ENCODE assay signal across 19 mouse cellular contexts in the genomic region with DNA sequence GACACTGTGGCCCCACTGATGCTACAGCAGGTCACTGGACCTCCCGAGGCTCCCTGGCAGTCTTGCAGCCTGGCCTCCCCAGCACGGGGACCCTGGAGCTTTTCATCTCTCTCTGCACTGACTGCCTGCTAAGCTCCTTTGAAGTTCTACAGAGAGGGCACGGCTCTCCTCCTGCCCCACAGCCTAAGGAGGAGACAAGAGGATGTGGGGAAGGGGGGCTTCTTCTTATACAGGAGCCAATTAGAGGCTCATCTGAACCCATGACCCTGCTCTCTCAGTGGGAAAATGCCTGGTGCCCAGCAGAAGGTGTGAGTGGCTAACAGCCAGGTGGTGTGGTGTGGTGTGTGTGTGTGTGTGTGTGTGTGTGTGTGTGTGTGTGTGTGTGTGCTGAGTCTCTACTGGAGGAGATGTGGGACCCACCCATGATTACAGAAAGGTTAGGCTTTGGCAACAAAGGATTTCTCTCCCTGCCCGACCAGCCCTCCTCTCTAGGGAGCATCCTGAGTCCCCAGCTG. TPM values are rescaled to one million over a fixed set of nuclear protein-coding genes. Genes with fewer than 3 reads are reported as not detected.
DNase-seq lines count a peak whose midpoint lies in the region; ATAC-seq and TF ChIP-seq lines count a peak whose summit lies in the region.
"Had no signal": no experiment of that assay in that cellular context is flagged by ENCODE, and none has a peak within 500 bp of the region (broad histone marks: within the 10 kb centered on the region; RNA-seq: fewer than 3 reads in every experiment).

No protein-coding gene starts in this region.

- intact Hi-C loops in heart, postnatal 25 days (cut with DNase I): no loop called here
- intact Hi-C loops in gastrocnemius, postnatal 14 days (cut with DNase I; ENCODE audit: low total_unique reads): no loop called here

- peak overlapping the region; percentile 45 for H3K4me2 ChIP-seq in forebrain, embryonic 13.5 days
- H3K4me2 ChIP-seq in hindbrain, postnatal 0 days (ENCODE audit: low read depth, low read length): no peak overlapping the region
- H3K4me2 ChIP-seq: heart, embryonic 12.5 days had no signal

- WGBS in heart, embryonic 10.5 days: 24% methylated on average over 4 of the region's 4 CpGs
- WGBS in forebrain, embryonic 13.5 days: 4% methylated on average over 4 of the region's 4 CpGs
- 9% methylated on average over 4 of the region's 4 CpGs for WGBS in hindbrain, postnatal 0 days

- no peaks in the 10 kb centered on the region for H3K9me3 ChIP-seq in heart, embryonic 10.5 days
- H3K9me3 ChIP-seq in forebrain, embryonic 13.5 days (replicated peaks): no peaks in the 10 kb centered on the region
- H3K9me3 ChIP-seq in hindbrain, postnatal 0 days (ENCODE audit: low read length): no peaks in the 10 kb centered on the region
- H3K9me3 ChIP-seq: heart, embryonic 12.5 days had no signal

- peaks cover 79% of the 10 kb centered on the region for H3K27me3 ChIP-seq in heart, embryonic 10.5 days (ENCODE audit: insufficient read depth, poor library complexity, severe bottlenecking)
- H3K27me3 ChIP-seq in forebrain, embryonic 13.5 days: peaks cover 17% of the 10 kb centered on the region
- no peaks in the 10 kb centered on the region for H3K27me3 ChIP-seq in hindbrain, postnatal 0 days (ENCODE audit: insufficient read depth, low read length)

- no peak for TF ChIP-seq CTCF in hindbrain, postnatal 0 days (IDR thresholded peaks at IDR 0.05; ENCODE audit: low read depth)

- H3K9ac ChIP-seq in forebrain, embryonic 13.5 days: no peak overlapping the region
- no peak overlapping the region for H3K9ac ChIP-seq in hindbrain, postnatal 0 days (replicated peaks; ENCODE audit: low read length)
- H3K9ac ChIP-seq: heart, embryonic 12.5 days had no signal

- no peak for DNase-seq in heart, embryonic 10.5 days (ENCODE audit: low spot score)
- DNase-seq in heart, postnatal 25 days (ENCODE audit: low spot score): no peak
- no peak for DNase-seq in hindbrain, postnatal 0 days (ENCODE audit: low spot score)
- DNase-seq in naive thymus-derived CD4-positive, alpha-beta T cell, adult 2 months (ENCODE audit: low read depth): peak; percentile 58
- no peak for DNase-seq in gastrocnemius, postnatal 14 days
- no peak for DNase-seq in kidney, postnatal 36 days
- DNase-seq in cerebellum, postnatal 36 days: no peak
- DNase-seq: cerebellum, adult 8-10 months; embryo, embryonic 11 days; thymus, adult 18-20 months had no signal

- H3K27ac ChIP-seq in heart, embryonic 10.5 days: peak overlapping the region; percentile 16; the same call in 1 of the 2 replicates
- peak overlapping the region; percentile 84 for H3K27ac ChIP-seq in forebrain, embryonic 13.5 days
- peak overlapping the region; percentile 8; the same call in 1 of the 2 replicates for H3K27ac ChIP-seq in hindbrain, postnatal 0 days
- H3K27ac ChIP-seq: layer of hippocampus, adult 2 months had no signal

- peak; percentile 44 for ATAC-seq in forebrain, embryonic 13.5 days
- no peak for ATAC-seq in hindbrain, postnatal 0 days
- ATAC-seq: Patski had no signal

- no peaks in the 10 kb centered on the region for H3K36me3 ChIP-seq in heart, embryonic 10.5 days
- no peaks in the 10 kb centered on the region for H3K36me3 ChIP-seq in forebrain, embryonic 13.5 days (ENCODE audit: poor library complexity, severe bottlenecking)
- no peaks in the 10 kb centered on the region for H3K36me3 ChIP-seq in hindbrain, postnatal 0 days (ENCODE audit: insufficient read depth, low read length)
- H3K36me3 ChIP-seq: heart, embryonic 12.5 days had no signal

- peaks cover 44% of the 10 kb centered on the region for H3K4me1 ChIP-seq in heart, embryonic 10.5 days
- peaks cover 56% of the 10 kb centered on the region for H3K4me1 ChIP-seq in forebrain, embryonic 13.5 days
- H3K4me1 ChIP-seq in hindbrain, postnatal 0 days (ENCODE audit: insufficient read depth, low read length): peaks cover 15% of the 10 kb centered on the region

- H3K4me3 ChIP-seq in heart, embryonic 10.5 days: no peak overlapping the region
- H3K4me3 ChIP-seq in forebrain, embryonic 13.5 days: no peak overlapping the region; the same call in 1 of the 2 replicates
- no peak overlapping the region for H3K4me3 ChIP-seq in hindbrain, postnatal 0 days (ENCODE audit: low read length)
- H3K4me3 ChIP-seq: erythroblast, embryonic 14.5 days; heart, embryonic 12.5 days; layer of hippocampus, adult 2 months had no signal

RNA-seq across cellular contexts. Expression of a gene that starts 17.4 kb away (rescaled TPM):
- polyA plus RNA-seq in heart, embryonic 10.5 days (2016; fragmentation: Nextera tagmentation; extraction: Ambion mirVana): 0.12 and 0.36 TPM in 2 replicates
- not detected for total RNA-seq in heart, postnatal 25 days (2021)
- polyA plus RNA-seq in forebrain, embryonic 13.5 days (2015; fragmentation: Nextera tagmentation; extraction: Ambion mirVana): 1.2 and 1.5 TPM in 2 replicates
- total RNA-seq in hindbrain, postnatal 0 days (2014; rRNA removed): 27.3 and 28.9 TPM in 2 replicates
- 8.7 and 9.1 TPM in 2 replicates for polyA plus RNA-seq in hindbrain, postnatal 0 days (2015; fragmentation: Nextera tagmentation; extraction: Ambion mirVana)
- not detected for total RNA-seq in gastrocnemius, postnatal 14 days (2021)
- total RNA-seq: hematopoietic stem cell, adult 5-6 weeks; monocyte, adult 5-6 weeks had no signal
- polyA plus RNA-seq: erythroblast, embryonic 14.5 days had no signal

RNA-seq across cellular contexts. Expression of a gene that starts 18.0 kb away (rescaled TPM):
- polyA plus RNA-seq in heart, embryonic 10.5 days (2016; fragmentation: Nextera tagmentation; extraction: Ambion mirVana): 0.06 TPM in 1 of 2 replicates, not detected in the other
- total RNA-seq in heart, postnatal 25 days (2021): not detected
- polyA plus RNA-seq in forebrain, embryonic 13.5 days (2015; fragmentation: Nextera tagmentation; extraction: Ambion mirVana): 0.13 and 0.19 TPM in 2 replicates
- total RNA-seq in hindbrain, postnatal 0 days (2014; rRNA removed): not detected in 2 replicates
- polyA plus RNA-seq in hindbrain, postnatal 0 days (2015; fragmentation: Nextera tagmentation; extraction: Ambion mirVana): 0.06 TPM in 1 of 2 replicates, not detected in the other
- not detected for total RNA-seq in gastrocnemius, postnatal 14 days (2021)
- total RNA-seq: gastrocnemius, adult 18-20 months; hematopoietic stem cell, adult 5-6 weeks; layer of hippocampus, adult 2 months; left cerebral cortex, postnatal 4 days had no signal
- polyA plus RNA-seq: erythroblast, embryonic 14.5 days; heart, embryonic 12.5 days; Patski had no signal

RNA-seq across cellular contexts. Expression of a gene that starts 58.7 kb away (rescaled TPM):
- 1.7 and 2.2 TPM in 2 replicates for polyA plus RNA-seq in heart, embryonic 10.5 days (2016; fragmentation: Nextera tagmentation; extraction: Ambion mirVana)
- total RNA-seq in heart, postnatal 25 days (2021): under 1 TPM; 0.64 to 0.68 TPM
- 3.2 and 3.3 TPM in 2 replicates for polyA plus RNA-seq in forebrain, embryonic 13.5 days (2015; fragmentation: Nextera tagmentation; extraction: Ambion mirVana)
- 11.6 and 12.9 TPM in 2 replicates for total RNA-seq in hindbrain, postnatal 0 days (2014; rRNA removed)
- 2.0 and 2.1 TPM in 2 replicates for polyA plus RNA-seq in hindbrain, postnatal 0 days (2015; fragmentation: Nextera tagmentation; extraction: Ambion mirVana)
- under 1 TPM; 0.60 to 0.66 TPM for total RNA-seq in gastrocnemius, postnatal 14 days (2021)
- total RNA-seq: hematopoietic stem cell, adult 5-6 weeks; monocyte, adult 5-6 weeks had no signal
- polyA plus RNA-seq: erythroblast, embryonic 14.5 days had no signal

Comparison
In these comparisons a context has a peak if more than half of its experiments do, and no peak if none do; other contexts are left out.
1. H3K27ac ChIP-seq: peak in every context shown above with its lines; median percentile 84 in forebrain, embryonic 13.5 days; 16 in heart, embryonic 10.5 days; 8 in hindbrain, postnatal 0 days.
2. RNA of a gene that starts 17.4 kb away (total RNA-seq): 27.3 to 28.9 TPM in hindbrain, postnatal 0 days; not detected in gastrocnemius, postnatal 14 days and not detected in heart, postnatal 25 days; every median in the first group is over 10 times any median in the second.